Mouse (Mus musculus): ENCODE data around the gene Olfr987. TPM values are rescaled to one million over a fixed set of nuclear protein-coding genes. Genes with fewer than 3 reads are reported as not detected.

Gene Olfr987
- polyA plus RNA-seq, 1 experiment from 2014 or later, result not detected

Other genes starting within 250 kb of the Olfr987 start
- 53.6 and 54.3 TPM in 2 replicates for gene Aplnr, start 203.1 kb downstream of the Olfr987 start, polyA plus RNA-seq (2014; fragmentation: Nextera tagmentation; extraction: Ambion mirVana)
- gene Lrrc55, start 142.1 kb downstream of the Olfr987 start, polyA plus RNA-seq (2014; fragmentation: Nextera tagmentation; extraction: Ambion mirVana), result 5.2 and 5.4 TPM in 2 replicates
- not detected in 2 replicates for gene Olfr988, start 23.9 kb upstream of the Olfr987 start, polyA plus RNA-seq (2014; fragmentation: Nextera tagmentation; extraction: Ambion mirVana)
- gene Olfr992, start 70.2 kb upstream of the Olfr987 start, polyA plus RNA-seq (2014; fragmentation: Nextera tagmentation; extraction: Ambion mirVana), result not detected in 2 replicates
- gene Olfr993, start 75.6 kb upstream of the Olfr987 start, polyA plus RNA-seq (2014; fragmentation: Nextera tagmentation; extraction: Ambion mirVana), result not detected in 2 replicates
- gene Olfr994, start 97.1 kb upstream of the Olfr987 start, polyA plus RNA-seq (2014; fragmentation: Nextera tagmentation; extraction: Ambion mirVana), result not detected in 2 replicates
- not detected in 2 replicates for gene Olfr995, start 104.3 kb upstream of the Olfr987 start, polyA plus RNA-seq (2014; fragmentation: Nextera tagmentation; extraction: Ambion mirVana)
- not detected in 2 replicates for gene 4833423E24Rik, start 179.7 kb upstream of the Olfr987 start, polyA plus RNA-seq (2014; fragmentation: Nextera tagmentation; extraction: Ambion mirVana)
- gene Olfr996, start 239.9 kb upstream of the Olfr987 start, polyA plus RNA-seq (2014; fragmentation: Nextera tagmentation; extraction: Ambion mirVana), result not detected in 2 replicates
- not detected in 2 replicates for gene Olfr998, start 249.6 kb upstream of the Olfr987 start, polyA plus RNA-seq (2014; fragmentation: Nextera tagmentation; extraction: Ambion mirVana)

Measured in intestine, embryonic 14.5 days (tissue).